Mouse (Mus musculus) liver, embryonic 11.5 days (tissue): ENCODE measurements around the gene Shcbp1. TPM values are rescaled to one million over a fixed set of nuclear protein-coding genes. Genes with fewer than 3 reads are reported as not detected.
"Not testable (repeated sequence)": the region's sequence is repeated elsewhere in the genome, so short reads cannot be mapped to it uniquely, and the experiment has no call there.

Experiments
- ATAC-seq: fragments of 200-750 bp; cut with Nextera tagmentation; replicated peaks from 2 replicates; pipeline ENCODE4 v1.8.0; 2017; ENCODE audit warnings: moderate number of reproducible peaks, mild to moderate bottlenecking, moderate TSS enrichment, moderate library complexity; ENCODE audit not compliant: low FRiP score
- DNase-seq: peaks from one replicate; pipeline ENCODE4 v3.0.0-alpha.2; 2017; ENCODE audit warnings: low spot score
- H3K27ac ChIP-seq: fragments of 300-500 bp; sonication (generic); 2 replicates; pipeline ENCODE4 v1.5.1; 2014; ENCODE audit warnings: mild to moderate bottlenecking, low read depth, low read length, control low read depth
- H3K27me3 ChIP-seq: fragments of 300-500 bp; sonication (generic); replicated peaks from 2 replicates; pipeline ENCODE4 v1.6.1; 2014; ENCODE audit warnings: low read length, mixed read lengths; ENCODE audit not compliant: control insufficient read depth, insufficient read depth
- H3K36me3 ChIP-seq: fragments of 300-500 bp; sonication (generic); 2 replicates; pipeline ENCODE4 v1.6.1; 2014; ENCODE audit warnings: mild to moderate bottlenecking, low read length, moderate library complexity, mixed read lengths; ENCODE audit not compliant: control insufficient read depth, insufficient read depth
- H3K4me1 ChIP-seq: fragments of 300-500 bp; sonication (generic); replicated peaks from 2 replicates; pipeline ENCODE4 v1.6.1; 2014; ENCODE audit warnings: low read length, mixed read lengths; ENCODE audit not compliant: control insufficient read depth, insufficient read depth
- H3K4me2 ChIP-seq: fragments of 300-500 bp; sonication (generic); 2 replicates; pipeline ENCODE4 v1.6.1; 2014; ENCODE audit warnings: mild to moderate bottlenecking, control low read depth, moderate library complexity
- H3K4me3 ChIP-seq: fragments of 300-500 bp; sonication (generic); 2 replicates; pipeline ENCODE4 v1.5.1; 2014; ENCODE audit warnings: low read depth, low read length, control low read depth
- H3K9ac ChIP-seq: fragments of 300-500 bp; sonication (generic); 2 replicates; pipeline ENCODE4 v1.6.1; 2014; ENCODE audit warnings: low read depth, low read length, control low read depth
- H3K9me3 ChIP-seq: fragments of 300-500 bp; sonication (generic); 2 replicates; pipeline ENCODE4 v1.6.1; 2016; ENCODE audit warnings: low read length, inconsistent platforms, mixed read lengths; ENCODE audit not compliant: control insufficient read depth
- WGBS: fragments of 180-500 bp; shearing (Covaris S2); extraction: QIAGEN DNeasy Blood & Tissue Kit; methylation state at CpG from one replicate; pipeline ENCODE4 v1.1.7; 2014; 5-methylcytosine and 5-hydroxymethylcytosine counted together
- polyA plus RNA-seq: library from polyadenylated mRNA; unstranded; fragments of >200 nt; fragmentation: Nextera tagmentation; extraction: Ambion mirVana; gene quantifications from 2 replicates; pipeline ENCODE4 v1.2.1, GENCODE M21; 2014

The Shcbp1 gene
- polyA plus RNA-seq, 1 experiment from 2014 or later = 65.9 TPM

DNA sequence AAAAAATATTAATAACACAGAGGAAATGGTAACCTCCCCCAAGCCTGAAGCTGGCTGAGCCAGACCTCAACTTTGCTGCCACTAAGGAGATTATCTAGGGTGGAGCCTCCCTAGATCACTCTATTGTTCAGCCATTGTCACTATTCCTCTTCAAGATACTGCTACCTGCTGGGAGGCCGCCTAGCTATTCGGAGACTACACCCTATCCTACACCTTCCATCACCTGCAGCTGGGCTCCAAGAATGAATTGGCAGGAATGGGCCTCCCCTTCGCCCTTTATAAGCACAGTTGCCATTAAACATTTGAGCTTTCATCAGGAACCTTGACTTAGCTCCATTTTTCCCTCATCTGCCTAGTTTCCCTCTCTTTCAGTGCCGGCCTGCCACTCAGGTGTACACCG lies 71.0 kb downstream of the Shcbp1 start:
- not testable (repeated sequence) for H3K9ac ChIP-seq, H3K36me3 ChIP-seq, H3K27me3 ChIP-seq, H3K4me2 ChIP-seq, H3K27ac ChIP-seq, H3K4me1 ChIP-seq, H3K9me3 ChIP-seq, DNase-seq, H3K4me3 ChIP-seq, ATAC-seq
- 67% methylated on average over 5 of the region's 5 CpGs for WGBS

DNA sequence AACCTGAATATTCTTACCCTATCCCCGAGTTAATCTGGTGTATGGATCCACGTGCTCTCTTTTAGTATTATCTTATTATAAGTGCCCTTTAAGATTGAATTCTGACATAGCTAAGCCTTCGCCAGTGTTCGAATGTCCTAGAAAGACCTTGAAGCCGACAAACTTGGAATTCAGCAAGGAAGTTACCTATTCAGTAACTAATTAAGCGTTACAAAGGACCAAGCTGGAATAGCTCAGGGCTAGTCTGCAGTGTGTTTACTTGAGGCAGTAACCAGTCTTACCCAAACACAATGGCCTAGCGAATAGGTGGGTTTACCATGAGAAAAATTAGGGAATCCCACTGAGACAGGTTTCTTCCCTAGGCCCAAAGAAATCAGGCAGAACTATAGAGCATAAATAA lies 71.5 kb downstream of the Shcbp1 start:
- WGBS = 79% methylated on average over 7 of the region's 7 CpGs
- H3K4me2 ChIP-seq, ATAC-seq: not testable (repeated sequence)

DNA sequence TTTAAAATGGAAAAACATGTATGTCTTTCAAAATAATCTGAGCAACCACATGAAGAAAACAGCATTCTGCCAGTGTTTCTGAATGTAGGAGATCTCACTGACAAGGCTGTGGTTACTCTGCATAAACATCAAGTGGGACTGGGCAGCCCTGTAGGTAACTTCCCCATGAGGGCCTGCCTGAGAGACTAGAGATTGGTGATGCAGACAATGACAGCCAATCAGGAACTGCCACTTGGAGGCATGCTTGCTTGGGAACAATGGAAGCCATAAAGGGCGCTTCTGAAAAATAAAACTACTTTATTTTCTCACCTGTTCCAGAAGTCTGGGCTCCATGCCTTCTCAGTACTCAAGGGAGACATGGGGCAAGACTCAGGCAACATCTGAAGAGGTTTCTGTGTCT lies 87.7 kb downstream of the Shcbp1 start:
- no peaks in the 10 kb centered on the region for H3K9me3 ChIP-seq
- H3K27ac ChIP-seq = no peak overlapping the region
- no peak overlapping the region for H3K9ac ChIP-seq
- no peak for ATAC-seq
- no peak overlapping the region for H3K4me3 ChIP-seq
- H3K27me3 ChIP-seq = no peaks in the 10 kb centered on the region
- DNase-seq = no peak
- H3K4me2 ChIP-seq = no peak overlapping the region
- no peaks in the 10 kb centered on the region for H3K36me3 ChIP-seq
- no peaks in the 10 kb centered on the region for H3K4me1 ChIP-seq
- WGBS = 39% methylated on average over 1 of the region's 1 CpGs

More for the DNA sequence above, 71.5 kb downstream of the Shcbp1 start:
- not testable (repeated sequence) for DNase-seq, H3K27me3 ChIP-seq, H3K9me3 ChIP-seq, H3K4me1 ChIP-seq, H3K9ac ChIP-seq, H3K27ac ChIP-seq, H3K36me3 ChIP-seq, H3K4me3 ChIP-seq

Other genes with a start within 250 kb of the Shcbp1 start
- gene Zfp958, start 166.4 kb downstream of the Shcbp1 start, polyA plus RNA-seq = 9.8 and 13.1 TPM in 2 replicates